8 mouse cellular contexts compared by ENCODE assay signal in the genomic region with DNA sequence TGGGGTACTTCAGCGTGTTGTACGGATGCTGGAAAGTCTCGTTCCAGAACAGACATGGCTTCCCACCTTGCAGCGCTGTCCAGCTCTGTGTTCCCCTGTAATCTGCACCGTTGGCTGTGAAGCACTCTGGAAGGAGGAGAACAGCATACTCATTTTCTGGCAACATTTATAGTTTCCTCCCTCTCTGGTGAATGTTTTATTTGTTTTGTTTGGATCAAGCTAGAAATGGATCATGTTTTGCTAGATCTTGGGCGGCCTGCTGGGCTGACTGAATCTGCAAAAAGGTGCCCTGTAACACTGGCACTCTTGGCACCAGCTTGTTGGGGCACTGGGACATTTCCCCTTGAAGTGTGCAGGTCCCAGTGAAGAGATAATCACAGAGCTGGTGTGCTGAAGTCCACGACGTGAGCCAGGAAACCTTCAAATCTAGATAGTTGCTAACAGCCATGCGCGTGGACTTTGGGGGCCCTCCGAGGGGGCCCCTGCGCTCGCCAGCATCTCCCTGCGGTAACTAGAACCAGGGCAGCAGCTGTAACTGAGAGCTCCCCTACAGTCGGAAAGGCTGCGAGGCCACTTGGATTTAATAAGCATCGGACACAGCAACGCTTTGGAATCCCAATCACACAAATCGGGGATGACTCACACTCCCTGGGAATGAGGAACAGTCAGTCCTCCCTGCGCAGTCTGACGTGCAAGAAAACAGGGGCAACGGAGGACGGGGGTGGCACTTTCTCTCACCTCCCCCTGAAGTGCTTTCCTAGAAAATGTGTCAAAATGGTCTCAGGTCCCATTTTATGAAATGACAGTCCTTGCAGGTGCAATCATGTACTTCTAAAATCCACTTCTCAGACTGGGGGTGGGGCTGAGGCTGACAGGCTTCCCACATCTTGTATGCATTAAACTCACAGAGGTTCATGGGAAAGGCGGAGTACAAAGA. TPM values are rescaled to one million over a fixed set of nuclear protein-coding genes. Genes with fewer than 3 reads are reported as not detected.
DNase-seq lines count a peak whose midpoint lies in the region; ATAC-seq and TF ChIP-seq lines count a peak whose summit lies in the region.
"Had no signal": no experiment of that assay in that cellular context is flagged by ENCODE, and none has a peak within 500 bp of the region (broad histone marks: within the 10 kb centered on the region; RNA-seq: fewer than 3 reads in every experiment).

No protein-coding gene starts in this region.

- no peak for ATAC-seq in liver, postnatal 0 days

- TF ChIP-seq CTCF in embryonic fibroblast, embryonic 13.5 days (IDR thresholded peaks at IDR 0.05; ENCODE audit: borderline replicate concordance, insufficient read depth, low read length) = no peak
- TF ChIP-seq CTCF in kidney, adult 2 months (conservative IDR thresholded peaks at IDR 0.05; ENCODE audit: insufficient read depth, insufficient read length, low read depth, low read length) = no peak
- TF ChIP-seq CTCF in liver, postnatal 0 days (IDR thresholded peaks at IDR 0.05; ENCODE audit: low read depth) = no peak

- intact Hi-C loops in left cerebral cortex, postnatal 36 days (cut with DNase I) = loop anchor here (2.0 kb wide), 1 partner anchor 17 kb away; the partner anchor contains the start of gene Kremen1

- TF ChIP-seq EP300 in liver, postnatal 0 days (IDR thresholded peaks at IDR 0.05; ENCODE audit: low read depth) = no peak

- no peaks in the 10 kb centered on the region for H3K9me3 ChIP-seq in liver, postnatal 0 days (ENCODE audit: low read length)
- H3K9me3 ChIP-seq: midbrain, embryonic 12.5 days had no signal

- H3K27ac ChIP-seq in embryonic fibroblast, embryonic 13.5 days (ENCODE audit: insufficient read depth, low read length) = peak overlapping the region; percentile 94
- H3K27ac ChIP-seq in kidney, adult 2 months (ENCODE audit: insufficient read depth, low read depth, low read length) = peak overlapping the region; percentile 18
- H3K27ac ChIP-seq in liver, postnatal 0 days (ENCODE audit: low read depth) = no peak overlapping the region
- H3K27ac ChIP-seq: midbrain, embryonic 12.5 days had no signal

- no peaks in the 10 kb centered on the region for H3K27me3 ChIP-seq in kidney, adult 2 months (replicated peaks; ENCODE audit: control insufficient read depth, insufficient read depth, low read length)
- no peaks in the 10 kb centered on the region for H3K27me3 ChIP-seq in liver, postnatal 0 days (ENCODE audit: insufficient read depth, low read length)

- H3K36me3 ChIP-seq in kidney, adult 2 months (ENCODE audit: control insufficient read depth, insufficient read depth, low read length) = no peaks in the 10 kb centered on the region; the same call in 1 of the 2 replicates
- no peaks in the 10 kb centered on the region; the same call in 1 of the 2 replicates for H3K36me3 ChIP-seq in liver, postnatal 0 days (replicated peaks; ENCODE audit: insufficient read depth, low read length)

- peak overlapping the region; percentile 8; the same call in 1 of the 2 replicates for H3K4me3 ChIP-seq in embryonic fibroblast, embryonic 13.5 days (ENCODE audit: insufficient read depth, low read length)
- no peak overlapping the region; the same call in 1 of the 2 replicates for H3K4me3 ChIP-seq in kidney, adult 2 months (ENCODE audit: insufficient read depth, low read depth, low read length)
- no peak overlapping the region for H3K4me3 ChIP-seq in liver, postnatal 0 days (ENCODE audit: low read depth, low read length)
- H3K4me3 ChIP-seq: midbrain, embryonic 12.5 days had no signal

- H3K9ac ChIP-seq in liver, postnatal 0 days (replicated peaks) = no peak overlapping the region
- H3K9ac ChIP-seq: midbrain, embryonic 12.5 days had no signal

- 40% methylated on average over 24 of the region's 24 CpGs for WGBS in kidney, adult 2 months
- WGBS in liver, postnatal 0 days (ENCODE audit: insufficient replicate concordance) = 63% methylated on average over 24 of the region's 24 CpGs

- no peak; the same call in none of the 2 replicates for TF ChIP-seq POLR2A in embryonic fibroblast, embryonic 13.5 days (IDR thresholded peaks at IDR 0.05; ENCODE audit: low read depth, low read length)
- TF ChIP-seq POLR2A in kidney, adult 2 months (IDR thresholded peaks at IDR 0.05; ENCODE audit: low read depth, low read length) = no peak

- no peak overlapping the region for H3K4me2 ChIP-seq in liver, postnatal 0 days (ENCODE audit: low read depth, low read length)
- H3K4me2 ChIP-seq: midbrain, embryonic 12.5 days had no signal

- peaks cover 20% of the 10 kb centered on the region for H3K4me1 ChIP-seq in embryonic fibroblast, embryonic 13.5 days (ENCODE audit: control insufficient read depth, insufficient read depth, low read length)
- H3K4me1 ChIP-seq in kidney, adult 2 months (ENCODE audit: control insufficient read depth, insufficient read depth, low read length) = peaks cover 26% of the 10 kb centered on the region
- peaks cover 3% of the 10 kb centered on the region; the same call in 1 of the 2 replicates for H3K4me1 ChIP-seq in liver, postnatal 0 days (ENCODE audit: insufficient read depth)

- DNase-seq in adrenal gland, adult 2 months = peak; percentile 72
- DNase-seq in heart, adult 9 months (ENCODE audit: low spot score in 2 of 2) = peak; percentile 67 to 77
- peak; percentile 73 for DNase-seq in kidney, adult 2 months
- peak; percentile 73 to 80 for DNase-seq in left cerebral cortex, postnatal 36 days (ENCODE audit: low spot score in 2 of 2)
- peak; percentile 80 for DNase-seq in right cerebral cortex, adult 2 months (ENCODE audit: low spot score in 2 of 2)
- DNase-seq in liver, postnatal 0 days = no peak

RNA-seq across cellular contexts. Expression of gene Kremen1, which starts 17.3 kb away (rescaled TPM):
- total RNA-seq in adrenal gland, adult 2 months (2021) = 10 to 100 TPM; 15.8 to 24.6 TPM
- 17.4 and 17.8 TPM in 2 replicates for polyA plus RNA-seq in adrenal gland, adult 2 months (2012; rRNA removed)
- polyA plus RNA-seq in embryonic fibroblast, embryonic 13.5 days (2011; ENCODE audit: insufficient read length, low read depth, missing spikeins) = 28.3 and 33.8 TPM in 2 replicates
- polyA plus RNA-seq in kidney, adult 2 months (2012; rRNA removed) = 21.6 and 22.7 TPM in 2 replicates
- 10 to 100 TPM; 13.7 to 15.8 TPM for total RNA-seq in left cerebral cortex, postnatal 36 days (2021)
- 1.8 and 2.2 TPM in 2 replicates for polyA plus RNA-seq in liver, postnatal 0 days (2015; fragmentation: Nextera tagmentation; extraction: Ambion mirVana)
